Mouse (Mus musculus) inflammation-experienced regulatory T-cells, adult 6 months (primary cell): Measurements from ENCODE around the gene Col4a3. TPM values are rescaled to one million over a fixed set of nuclear protein-coding genes. Genes with fewer than 3 reads are reported as not detected.

Experiments used
- ATAC-seq: one replicate; pipeline ENCODE4 v1.8.0; 2017
- polyA plus RNA-seq, 3 experiments: library from polyadenylated mRNA; unstranded; fragments of 100-300 nt; shearing (Covaris generic); gene quantifications; one replicate each; pipeline ENCODE4 v1.2.1; 2017

The Col4a3 gene
- polyA plus RNA-seq, 3 experiments from 2014 or later, result 0.10 TPM; not detected in 2

- no peak for ATAC-seq
Observed at GRCm38 (mm10) chr1:82686866-82687265, 100.1 kb downstream of the Col4a3 start.

DNA sequence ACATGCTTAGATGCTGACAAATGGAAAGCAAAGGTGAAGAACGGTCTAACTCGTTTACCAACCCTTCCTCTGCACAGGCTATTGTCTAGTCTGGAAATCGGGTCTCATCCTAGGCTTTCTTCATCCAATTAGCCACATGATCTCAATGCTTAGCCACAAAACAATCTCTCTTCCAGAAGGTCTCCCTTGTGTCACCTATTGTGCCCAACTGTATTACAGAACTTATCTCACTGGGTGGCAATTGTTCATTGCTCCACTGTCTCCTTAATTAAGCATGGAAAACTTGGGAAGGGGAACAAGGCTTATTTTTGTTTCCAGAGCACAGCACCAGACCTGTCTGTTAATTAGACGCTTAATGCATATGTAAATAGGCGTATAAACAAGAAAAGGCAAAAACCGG, 101.2 kb downstream of the Col4a3 start:
- ATAC-seq, result no peak

DNA sequence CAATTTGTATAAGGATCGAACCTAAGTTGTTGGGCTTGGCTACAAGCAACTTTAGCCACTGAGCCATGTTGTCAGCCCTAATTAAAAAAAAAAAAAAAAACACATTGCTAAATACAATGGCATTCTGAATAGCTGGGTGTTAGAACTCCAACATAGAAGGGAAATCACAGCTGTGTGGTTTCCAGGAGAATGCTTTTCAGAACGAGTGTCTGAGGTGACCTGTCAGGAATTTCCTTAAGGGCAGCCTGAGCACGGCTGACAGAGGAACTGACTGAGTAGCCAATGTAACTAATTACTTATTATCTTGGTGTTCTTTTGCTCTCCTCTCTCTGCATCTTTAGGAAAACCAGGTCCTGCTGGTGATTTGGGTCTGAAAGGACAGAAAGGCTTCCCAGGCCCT, 109.2 kb downstream of the Col4a3 start:
- ATAC-seq, result no peak

DNA sequence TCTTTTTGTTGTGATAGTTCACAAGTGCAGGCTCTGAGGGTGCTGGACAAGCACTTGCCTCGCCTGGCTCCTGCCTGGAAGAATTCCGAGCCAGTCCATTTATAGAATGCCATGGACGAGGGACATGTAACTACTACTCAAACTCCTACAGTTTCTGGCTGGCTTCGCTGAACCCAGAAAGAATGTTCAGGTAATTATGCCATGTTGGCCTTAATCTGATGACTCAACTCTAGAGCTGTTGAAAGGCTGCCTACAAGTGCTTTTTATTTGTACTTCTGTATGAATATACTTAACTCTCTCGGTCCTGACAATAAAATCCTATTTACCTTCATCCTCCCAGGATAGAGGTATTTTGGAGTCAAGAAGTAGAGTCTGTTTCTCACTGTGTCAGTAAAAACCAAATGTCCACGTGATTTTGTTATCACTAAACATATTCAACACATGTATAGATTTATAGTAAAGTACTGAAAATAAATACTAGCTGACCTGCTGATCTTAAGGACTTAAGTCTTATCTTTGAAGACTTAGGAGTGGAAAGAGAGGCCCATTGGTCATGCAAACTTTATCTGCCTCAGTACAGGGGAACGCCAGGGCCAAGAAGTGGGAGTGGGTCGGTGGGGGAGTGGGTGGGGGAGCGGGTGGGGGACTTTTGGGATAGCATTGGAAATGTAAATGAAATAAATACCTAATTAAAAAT, 131.2 kb downstream of the Col4a3 start:
- ATAC-seq, result no peak

DNA sequence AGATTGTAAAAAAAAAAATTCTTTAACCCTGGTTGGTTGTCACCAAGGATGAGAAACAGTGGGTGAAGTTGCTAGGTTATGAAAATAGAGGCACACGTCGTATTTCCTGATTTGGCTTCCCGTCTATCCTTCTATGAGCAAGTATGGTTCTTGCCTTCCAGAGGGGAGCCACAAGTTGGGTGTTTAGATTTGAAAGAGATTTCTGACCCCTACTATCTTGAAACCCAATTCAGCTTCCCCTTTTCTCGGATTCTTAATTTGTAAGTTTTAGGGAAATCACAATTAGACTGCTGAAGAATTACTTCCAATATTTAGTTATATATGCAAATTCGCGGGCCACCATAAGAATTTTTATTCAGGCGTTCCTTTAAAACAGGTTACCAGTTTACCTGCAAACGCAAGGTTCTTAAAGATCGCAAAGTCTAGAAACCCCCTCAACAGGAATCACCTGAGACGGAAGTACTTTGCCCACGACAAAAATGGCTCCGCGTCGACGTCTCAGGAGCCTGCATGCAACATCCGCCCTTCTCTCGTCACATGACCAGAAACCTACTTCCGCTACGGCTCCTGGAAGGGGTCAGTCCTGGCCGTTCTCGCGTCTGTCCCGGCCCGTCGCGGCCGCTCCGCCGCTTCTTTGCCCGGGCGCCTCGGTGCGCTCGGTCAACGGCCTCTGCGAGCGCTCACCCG, 137.8 kb downstream of the Col4a3 start, which contains the start of gene Mff:
Gene Mff, plus strand, starts transcription at position 552 of the 687 bp plus-strand sequence.
- ATAC-seq, result peak; percentile 97

DNA sequence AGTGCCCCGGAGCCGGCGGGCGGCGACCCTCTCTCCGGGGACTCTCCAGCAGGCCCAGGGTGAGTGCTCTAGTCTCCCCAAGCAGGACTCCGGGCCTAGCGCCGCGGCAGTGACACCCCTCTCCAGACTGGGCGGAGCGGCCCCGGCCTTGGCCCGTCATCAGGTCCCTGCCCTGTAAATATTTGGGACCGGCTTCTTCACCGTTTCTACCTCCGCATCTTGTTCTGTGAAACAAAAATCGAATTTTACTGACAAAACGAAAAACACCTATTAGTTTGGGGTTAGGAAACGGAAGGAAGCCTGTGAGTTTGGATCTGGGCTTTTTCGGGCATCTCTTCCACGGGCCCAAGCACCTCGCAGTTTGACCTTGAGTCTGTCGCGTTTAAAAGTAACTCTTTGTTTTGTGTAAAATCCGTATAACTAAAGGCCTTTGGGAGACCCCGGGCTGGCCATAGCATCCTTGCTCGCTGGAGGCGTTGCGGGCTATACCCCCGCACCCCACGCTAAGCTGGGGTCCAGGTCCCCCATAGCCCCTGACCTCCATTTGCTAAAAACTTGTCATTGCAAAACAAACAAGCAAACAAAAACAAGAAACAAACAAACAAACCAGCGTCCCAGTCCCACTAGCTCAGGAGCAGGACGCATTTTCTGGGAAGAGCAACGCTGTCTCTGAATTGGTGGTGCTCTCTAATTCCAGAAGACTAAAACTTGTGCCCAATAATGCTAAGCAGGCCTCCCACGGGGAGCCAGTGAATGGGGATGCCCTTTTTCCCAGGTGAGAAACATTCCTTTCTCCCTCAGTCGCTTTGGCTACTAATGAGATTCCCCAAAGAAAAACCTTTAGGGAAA, 138.5 kb downstream of the Col4a3 start:
- peak; percentile 83 for ATAC-seq

DNA sequence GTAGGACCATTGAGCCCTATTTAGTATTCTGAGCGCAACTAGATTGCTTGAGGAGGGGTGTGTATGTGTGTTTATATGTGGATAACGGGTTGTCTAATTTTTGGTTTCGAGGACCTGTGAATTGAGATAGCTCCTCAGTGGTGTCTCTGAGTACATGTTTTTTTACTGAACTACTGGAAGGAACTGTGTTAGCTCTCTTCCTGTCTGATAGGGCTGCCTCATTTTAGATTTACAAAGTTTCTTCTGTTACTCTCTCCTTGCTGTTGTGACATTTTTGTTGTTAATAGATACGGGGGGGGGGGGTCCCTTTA, 139.1 kb downstream of the Col4a3 start:
- ATAC-seq, result no peak

- no peak for ATAC-seq
Observed at GRCm38 (mm10) chr1:82726482-82726881, 139.8 kb downstream of the Col4a3 start.

DNA sequence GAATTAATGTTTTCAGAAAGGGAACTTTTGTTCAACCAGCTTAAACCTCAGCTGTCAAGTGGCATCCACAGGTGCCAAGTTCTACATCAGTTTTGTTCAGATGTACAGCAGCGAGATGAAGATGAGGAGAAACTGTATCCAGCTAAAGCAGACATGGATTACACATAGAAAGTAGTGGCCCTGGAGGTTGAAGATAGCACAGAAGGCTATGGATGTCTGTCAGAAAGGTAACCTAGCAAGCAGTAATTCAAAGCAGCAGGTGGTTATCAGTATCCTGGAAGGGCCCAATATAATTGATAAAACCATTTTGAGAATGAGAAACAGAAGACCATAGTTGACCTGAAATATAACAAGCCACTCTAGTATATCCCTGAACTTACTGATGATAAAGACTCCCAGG, 146.6 kb downstream of the Col4a3 start:
- no peak for ATAC-seq

- no peak for ATAC-seq
Observed at GRCm38 (mm10) chr1:82738066-82738465, 151.3 kb downstream of the Col4a3 start.

DNA sequence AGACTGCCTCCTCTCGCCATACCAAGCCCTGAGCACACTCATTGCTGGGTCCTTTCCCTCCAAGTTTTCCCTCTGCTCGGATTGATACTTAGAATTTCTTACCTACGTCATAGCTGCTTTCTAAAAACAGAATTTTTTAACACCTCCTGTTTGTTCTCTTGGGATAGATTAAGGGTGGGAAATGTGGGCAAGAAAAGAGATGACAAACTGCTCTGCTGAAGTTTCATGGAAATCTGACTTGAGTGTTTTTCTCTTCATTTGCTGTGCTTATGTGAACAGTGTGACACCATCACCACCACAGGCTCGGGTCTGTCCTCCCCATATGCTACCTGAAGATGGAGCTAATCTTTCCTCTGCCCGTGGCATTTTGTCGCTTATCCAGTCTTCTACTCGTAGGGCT, 154.8 kb downstream of the Col4a3 start:
- no peak for ATAC-seq

DNA sequence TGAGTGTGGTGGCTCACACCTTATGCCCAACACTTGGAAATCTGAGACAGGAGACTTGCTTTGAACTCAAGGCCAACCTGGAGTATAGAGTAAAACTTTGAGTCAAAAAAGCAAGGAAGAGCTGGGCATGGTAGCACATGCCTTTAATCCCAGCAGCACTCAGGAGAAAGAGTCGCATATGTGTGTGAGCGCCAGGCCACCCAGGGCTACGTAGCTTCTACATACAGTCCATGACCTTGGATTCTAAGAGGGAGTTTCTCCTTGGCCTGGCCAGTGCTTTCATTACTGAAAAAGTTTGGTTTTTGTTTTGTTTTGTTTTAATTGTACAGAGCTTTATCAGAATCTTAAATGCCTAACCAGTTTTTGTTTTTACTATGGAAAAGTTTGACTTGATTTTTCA, 157.2 kb downstream of the Col4a3 start:
- no peak for ATAC-seq

- no peak for ATAC-seq
Observed at GRCm38 (mm10) chr1:82746408-82746807, 159.7 kb downstream of the Col4a3 start.

DNA sequence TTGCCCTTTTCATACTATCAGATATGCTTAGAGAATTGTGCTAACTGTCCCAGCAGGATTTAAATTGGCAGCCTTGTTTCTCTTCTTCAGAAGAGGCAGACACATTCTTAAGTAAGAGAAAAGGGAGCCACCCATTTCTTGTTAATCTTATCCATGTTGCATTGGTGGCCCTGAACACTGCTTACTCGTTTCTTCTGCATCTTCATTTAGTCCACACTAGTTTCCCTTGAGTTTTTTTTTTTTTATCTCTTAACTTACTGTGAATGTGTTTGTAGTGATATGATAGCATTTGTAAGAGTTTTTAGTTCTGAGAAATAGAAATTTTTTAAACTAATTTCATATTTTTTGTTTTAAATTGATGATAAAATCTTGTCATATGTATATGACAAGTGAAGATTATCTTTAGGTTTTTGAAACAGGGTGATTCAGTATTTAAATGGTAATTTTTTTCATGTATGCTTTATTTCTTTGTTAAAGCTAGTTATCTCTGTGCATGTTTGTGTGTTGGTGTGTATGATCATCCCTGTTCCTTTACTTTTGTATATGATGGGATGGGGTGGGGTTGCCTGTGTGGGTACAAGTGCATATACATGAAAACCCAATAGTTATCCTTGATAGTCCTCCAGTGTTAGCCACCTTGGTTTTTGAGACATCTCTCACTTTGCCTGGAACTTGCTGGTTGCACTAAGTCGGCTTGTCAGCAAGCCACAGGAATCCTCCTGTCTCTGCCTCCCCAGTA, 161.2 kb downstream of the Col4a3 start:
- ATAC-seq, result no peak

DNA sequence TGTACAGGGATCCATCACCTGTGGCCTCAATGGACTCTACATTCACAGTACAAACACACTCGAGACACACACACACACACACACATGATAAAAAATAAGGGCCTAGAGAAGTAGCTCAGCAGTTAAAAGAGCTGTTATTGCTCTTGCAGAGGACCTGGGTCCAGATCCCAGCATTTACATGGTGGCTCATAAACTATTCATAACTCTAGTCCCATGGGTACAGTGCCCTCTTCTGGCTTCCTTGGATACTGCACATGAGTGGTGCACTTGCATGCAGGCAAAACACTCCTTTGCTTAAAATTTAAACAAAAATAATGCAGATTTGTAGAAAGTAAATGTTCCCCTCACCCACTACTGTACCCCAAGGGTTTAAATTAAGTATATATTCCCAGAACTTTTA, 172.8 kb downstream of the Col4a3 start:
- no peak for ATAC-seq

DNA sequence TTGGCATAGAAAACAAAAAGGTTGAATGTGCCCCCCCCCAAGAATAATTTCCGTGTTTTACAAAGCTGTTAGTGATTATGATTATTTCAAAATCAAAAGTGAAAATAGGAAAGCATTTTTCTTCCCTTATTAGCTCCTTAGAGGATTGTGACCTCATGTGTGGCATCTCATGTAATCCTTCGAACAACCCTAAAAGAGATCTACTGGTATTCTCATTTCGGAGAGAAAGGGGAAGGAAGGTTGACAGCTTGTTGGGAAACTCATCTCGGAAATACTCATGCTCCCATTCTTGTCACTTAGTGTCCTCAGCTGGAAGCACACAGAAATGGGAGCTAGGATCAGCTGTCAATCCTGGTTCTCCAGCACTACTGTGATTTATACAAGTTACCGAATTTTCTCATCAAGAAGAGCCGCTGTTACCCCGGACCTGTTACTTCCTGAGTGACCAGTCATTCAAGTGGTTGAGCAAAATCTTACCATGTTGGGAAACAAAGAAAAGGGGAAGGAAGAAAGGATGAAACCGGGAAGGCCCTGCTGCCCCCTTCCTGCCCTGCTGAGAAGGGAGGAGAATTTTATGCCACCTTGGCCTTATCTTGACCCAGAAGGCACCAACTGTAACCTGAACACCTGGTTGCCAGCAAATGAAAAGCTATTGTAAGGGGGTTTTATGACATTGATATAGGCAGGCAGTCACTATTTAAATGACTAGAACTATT, 174.9 kb downstream of the Col4a3 start:
- no peak for ATAC-seq

DNA sequence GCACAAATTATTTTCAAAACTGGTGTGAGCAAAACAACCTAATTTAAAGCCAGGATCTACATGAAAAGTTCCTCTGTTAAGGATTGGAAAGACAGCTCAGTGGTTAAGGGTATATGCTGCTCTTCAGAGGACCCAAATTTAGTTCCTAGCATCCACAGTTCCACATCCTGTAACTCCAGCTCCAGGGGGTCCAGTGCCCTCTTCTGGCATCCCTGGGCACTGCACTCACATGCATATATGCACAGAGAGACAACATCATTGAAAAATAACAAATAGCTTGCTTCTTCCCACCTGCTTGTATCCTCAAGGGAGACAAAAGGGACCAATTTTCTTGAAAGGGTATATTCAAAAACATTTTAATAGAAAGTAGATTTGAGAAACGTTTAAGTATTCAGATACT, 175.6 kb downstream of the Col4a3 start:
- no peak for ATAC-seq

DNA sequence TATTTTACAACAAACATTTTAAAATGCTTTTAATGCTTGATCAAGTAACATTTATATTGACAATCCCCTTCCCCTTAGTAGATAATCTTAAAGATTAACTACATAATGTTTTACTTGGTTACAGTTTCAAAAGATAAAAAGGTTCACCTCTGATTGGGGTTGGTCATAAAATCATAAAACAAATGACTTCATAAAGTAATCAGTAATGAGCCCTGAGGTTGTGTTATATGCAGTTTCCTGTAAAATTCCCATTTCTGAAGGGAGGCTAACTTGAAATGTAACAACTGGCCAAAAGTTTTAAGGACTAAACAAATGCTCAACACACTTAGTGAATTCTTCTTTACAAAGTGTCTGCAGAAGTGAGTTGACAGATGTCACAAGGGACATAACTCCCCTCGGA, 179.5 kb downstream of the Col4a3 start:
- ATAC-seq, result no peak

- ATAC-seq, result no peak
Observed at GRCm38 (mm10) chr1:82766641-82767040, 179.9 kb downstream of the Col4a3 start.

DNA sequence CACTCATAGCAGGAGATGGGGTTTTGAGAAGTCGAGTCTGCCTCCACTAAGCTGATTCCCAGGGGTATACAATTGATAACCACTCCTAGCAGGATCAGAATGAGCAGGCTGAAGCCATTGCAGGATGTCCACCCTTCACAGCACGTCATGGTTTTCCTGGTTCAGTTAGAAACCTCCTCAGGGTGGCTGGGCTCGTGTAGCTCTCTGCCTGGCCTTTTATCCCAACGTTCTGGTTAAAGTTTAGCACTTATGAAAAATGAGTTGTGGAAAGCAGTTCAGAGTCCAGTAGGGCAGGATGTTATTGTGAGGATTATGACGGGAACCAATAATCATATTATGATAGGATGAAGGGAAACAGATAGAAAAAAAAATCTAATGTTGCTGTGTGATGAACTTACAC, 181.5 kb downstream of the Col4a3 start, which contains the start of gene Tm4sf20:
Gene Tm4sf20, minus strand, starts transcription at position 193 of the 400 bp plus-strand sequence.
- no peak for ATAC-seq

DNA sequence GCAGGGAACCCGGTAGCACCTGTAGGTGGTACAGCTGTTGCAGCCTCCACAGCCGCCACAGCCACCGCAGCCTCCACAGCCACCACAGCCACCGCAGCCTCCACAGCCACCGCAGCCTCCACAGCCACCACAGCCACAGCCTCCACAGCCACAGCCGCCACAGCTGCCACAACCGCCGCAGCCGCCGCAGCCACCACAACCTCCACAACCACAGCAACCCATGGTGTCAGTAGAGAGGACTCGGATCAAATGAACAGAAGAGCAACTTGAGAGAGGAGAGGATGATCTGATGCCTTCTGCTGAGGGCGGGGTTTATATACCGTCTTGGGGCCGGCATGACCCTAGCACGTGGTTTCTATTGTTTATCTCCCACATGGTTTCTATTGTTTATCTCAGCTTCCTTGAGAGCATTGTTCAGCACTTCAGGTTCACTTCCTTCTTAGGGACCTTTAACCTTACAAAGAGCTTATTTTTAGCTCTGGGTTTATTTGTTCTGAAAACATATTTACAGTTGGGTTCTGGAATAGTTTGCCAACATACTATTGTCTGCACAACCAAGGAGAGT, 184.4 kb downstream of the Col4a3 start, which contains the start of gene Gm47791:
Gene Gm47791, minus strand, starts transcription at position 222 of the 565 bp plus-strand sequence.
- no peak for ATAC-seq
